Mouse (Mus musculus): ENCODE measurements around the gene Acvrl1. TPM values are rescaled to one million over a fixed set of nuclear protein-coding genes. Genes with fewer than 3 reads are reported as not detected.

Acvrl1 gene
- 2.6 and 4.8 TPM in 2 replicates for polyA plus RNA-seq (2012; ENCODE audit: low replicate concordance)

DNA sequence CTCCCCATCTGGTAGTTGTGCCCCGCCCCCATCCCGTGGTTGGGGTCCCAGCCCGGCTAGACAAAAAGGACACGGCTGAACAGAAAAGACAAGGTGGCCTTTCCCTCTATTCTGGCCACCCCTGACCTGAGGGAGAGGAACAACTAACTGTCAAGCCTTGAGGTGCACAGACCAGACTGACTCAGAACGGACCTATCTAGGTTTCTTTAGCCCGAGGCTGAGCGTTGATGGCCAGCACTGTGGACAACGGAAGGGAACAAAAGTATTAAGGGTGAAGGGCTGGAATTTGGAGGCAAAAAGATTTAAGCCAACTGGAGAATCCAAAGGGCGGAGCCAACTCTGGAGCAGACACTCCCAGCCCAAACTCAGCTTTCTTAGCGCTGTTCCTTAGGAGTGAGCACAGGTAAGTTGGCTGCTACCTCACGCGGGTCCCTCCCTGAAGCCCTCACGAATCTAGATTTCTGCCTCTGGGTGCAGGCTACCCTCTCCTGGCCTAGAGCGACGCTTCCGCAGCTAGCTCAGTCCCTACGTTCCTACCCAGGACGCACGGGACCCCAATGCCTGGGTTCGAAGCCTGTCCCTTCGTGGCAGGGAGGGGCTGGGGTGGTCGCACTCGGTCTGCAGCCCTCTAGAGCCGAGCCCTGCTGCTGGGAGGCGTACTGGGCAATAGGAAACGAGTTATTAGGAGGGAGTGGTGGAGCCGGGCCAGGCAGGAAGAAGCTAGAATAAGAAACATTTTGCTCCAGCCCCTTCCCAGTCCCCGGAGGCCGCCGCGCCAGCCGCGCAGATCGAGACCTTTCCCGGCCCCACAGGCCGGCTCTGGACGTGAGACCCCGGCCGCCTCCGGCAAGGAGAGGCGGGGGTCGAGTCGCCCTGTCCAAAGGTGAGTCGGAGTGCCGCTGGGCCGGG is at the start of gene Acvrl1:
Gene Acvrl1, plus strand, starts transcription at position 342 of the 909 bp plus-strand sequence.

GRCm38 (mm10) chr15:101115511-101116110 is 12.7 kb upstream of the Acvrl1 start, which contains the start of gene Ankrd33:
Gene Ankrd33, plus strand, starts transcription at chr15:101115755.

DNA sequence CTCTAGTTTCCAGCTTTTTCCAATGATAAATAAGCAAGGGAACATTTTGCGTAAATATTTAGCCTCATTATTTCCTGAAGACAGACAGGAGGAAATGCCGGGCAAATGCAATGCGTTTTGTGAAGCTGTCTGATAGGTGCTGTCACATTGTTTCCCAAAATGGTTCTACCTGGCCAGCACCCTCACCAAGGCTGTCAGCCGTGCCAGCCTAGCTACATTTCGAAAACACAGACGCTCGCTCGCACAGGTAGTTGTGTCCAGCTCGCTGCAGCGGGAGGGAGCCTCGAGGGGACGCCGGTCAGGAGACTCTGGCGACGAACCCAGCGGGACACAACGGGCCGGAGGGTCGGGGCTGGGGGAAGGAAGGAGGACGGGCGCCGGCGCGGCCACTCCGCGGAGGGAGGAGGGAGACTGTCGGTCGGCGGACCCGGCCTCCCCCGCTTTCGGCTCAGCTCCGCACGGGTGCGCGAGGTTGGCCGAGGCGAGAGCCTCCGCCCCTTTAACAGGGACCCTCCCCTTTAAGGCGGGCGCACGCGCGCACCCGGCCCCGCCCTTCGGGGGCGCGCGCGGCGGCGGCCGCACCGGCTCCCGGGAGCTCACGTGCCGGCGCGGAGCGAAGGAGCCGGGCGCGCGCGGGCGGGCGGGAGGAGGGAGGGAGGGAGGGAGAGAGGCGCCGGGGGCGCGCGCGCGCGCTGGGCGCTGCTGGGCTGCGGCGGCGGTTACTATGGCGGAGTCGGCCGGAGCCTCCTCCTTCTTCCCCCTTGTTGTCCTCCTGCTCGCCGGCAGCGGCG is 45.3 kb downstream of the Acvrl1 start, which contains the start of gene Acvr1b:
Gene Acvr1b, plus strand, starts transcription at position 647 of the 791 bp plus-strand sequence.

Other genes with a start within 250 kb of the Acvrl1 start
- not detected in 2 replicates for gene Gm47841, start 81.1 kb upstream of the Acvrl1 start, polyA plus RNA-seq (2012; ENCODE audit: low replicate concordance)
- 0.31 and 0.45 TPM in 2 replicates for gene Fignl2, start 50.0 kb upstream of the Acvrl1 start, polyA plus RNA-seq (2012; ENCODE audit: low replicate concordance)
- not detected in 2 replicates for gene Ankrd33, start 12.8 kb upstream of the Acvrl1 start, polyA plus RNA-seq (2012; ENCODE audit: low replicate concordance)
- 2.2 and 3.4 TPM in 2 replicates for gene Acvr1b, start 45.5 kb downstream of the Acvrl1 start, polyA plus RNA-seq (2012; ENCODE audit: low replicate concordance)
- gene Grasp, start 95.7 kb downstream of the Acvrl1 start, polyA plus RNA-seq (2012; ENCODE audit: low replicate concordance), result 1.2 and 3.3 TPM in 2 replicates
- 10.4 and 12.2 TPM in 2 replicates for gene Nr4a1, start 125.7 kb downstream of the Acvrl1 start, polyA plus RNA-seq (2012; ENCODE audit: low replicate concordance)
- 29.8 and 32.9 TPM in 2 replicates for gene Atg101, start 155.8 kb downstream of the Acvrl1 start, polyA plus RNA-seq (2012; ENCODE audit: low replicate concordance)
- not detected in 2 replicates for gene 6030408B16Rik, start 164.7 kb downstream of the Acvrl1 start, polyA plus RNA-seq (2012; ENCODE audit: low replicate concordance)
- 1.4 and 1.5 TPM in 2 replicates for gene Krt80, start 241.6 kb downstream of the Acvrl1 start, polyA plus RNA-seq (2012; ENCODE audit: low replicate concordance)

Data from leukemia stem cell, adult 10-12 weeks (primary cell).